Mouse (Mus musculus) bone marrow macrophage, adult 2 months (primary cell): ENCODE data around the gene Ntrk3.

Experiments used
- CTCF ChIP-seq: IDR thresholded peaks from 2 replicates; pipeline ENCODE4 v1.5.1; 2012; ENCODE audit warnings: low read depth, mild to moderate bottlenecking, low read length, moderate library complexity
- POLR2A ChIP-seq: IDR thresholded peaks from 2 replicates; pipeline ENCODE4 v1.6.1; 2012; ENCODE audit warnings: mild to moderate bottlenecking, low read depth, low read length, borderline replicate concordance

DNA sequence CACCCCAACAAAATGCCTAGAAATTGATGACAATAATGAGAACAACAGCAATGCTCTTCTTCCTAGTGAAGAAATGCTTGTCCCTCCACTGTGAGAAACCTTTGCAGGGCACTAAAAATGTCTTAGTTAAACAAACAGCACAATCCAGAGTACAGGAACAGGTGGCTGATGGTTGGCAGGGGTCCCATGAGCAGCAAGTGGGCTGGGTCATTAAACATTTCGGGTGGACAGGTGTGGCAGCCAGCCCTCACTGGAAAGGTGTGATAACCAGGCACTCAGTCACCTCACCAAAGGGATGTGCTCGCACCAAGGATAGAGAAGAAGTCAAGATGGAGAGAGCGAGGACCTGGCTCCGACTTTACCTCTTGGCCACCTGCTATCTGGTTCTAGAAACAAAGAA lies 306.2 kb downstream of the Ntrk3 start:
- TF ChIP-seq POLR2A (no peak), CTCF (no peak)
